Mouse (Mus musculus) forebrain, embryonic 16.5 days (tissue): ENCODE data around the gene Usp22. TPM values are rescaled to one million over a fixed set of nuclear protein-coding genes. Genes with fewer than 3 reads are reported as not detected.
"Not testable (repeated sequence)": the region's sequence is repeated elsewhere in the genome, so short reads cannot be mapped to it uniquely, and the experiment has no call there.

Experiments used
- ATAC-seq: fragments of 200-750 bp; cut with Nextera tagmentation; 2 replicates; pipeline ENCODE4 v1.8.0; 2017; ENCODE audit warnings: mild to moderate bottlenecking, moderate library complexity
- H3K27ac ChIP-seq: fragments of 300-500 bp; sonication (generic); 2 replicates; pipeline ENCODE4 v1.5.1; 2014; ENCODE audit warnings: low read length, control low read depth
- H3K27me3 ChIP-seq: fragments of 300-500 bp; sonication (generic); replicated peaks from 2 replicates; pipeline ENCODE4 v1.6.1; 2014; ENCODE audit warnings: low read length; ENCODE audit not compliant: control insufficient read depth, insufficient read depth
- H3K36me3 ChIP-seq: fragments of 300-500 bp; sonication (generic); 2 replicates; pipeline ENCODE4 v1.6.1; 2014; ENCODE audit not compliant: control insufficient read depth, insufficient read depth
- H3K4me1 ChIP-seq: fragments of 300-500 bp; sonication (generic); replicated peaks from 2 replicates; pipeline ENCODE4 v1.6.1; 2014; ENCODE audit warnings: low read length; ENCODE audit not compliant: control insufficient read depth, insufficient read depth
- H3K4me2 ChIP-seq: fragments of 300-500 bp; sonication (generic); 2 replicates; pipeline ENCODE4 v1.6.1; 2014; ENCODE audit warnings: mild to moderate bottlenecking, low read length, control low read depth
- H3K4me3 ChIP-seq: fragments of 300-500 bp; sonication (generic); replicated peaks from 2 replicates; pipeline ENCODE4 v1.5.1; 2014; ENCODE audit warnings: mild to moderate bottlenecking, low read length, control low read depth
- H3K9ac ChIP-seq: fragments of 300-500 bp; sonication (generic); replicated peaks from 2 replicates; pipeline ENCODE4 v1.6.1; 2014; ENCODE audit warnings: low read depth, low read length, control low read depth
- H3K9me3 ChIP-seq: fragments of 300-500 bp; sonication (generic); 2 replicates; pipeline ENCODE4 v1.6.1; 2016; ENCODE audit warnings: low read length; ENCODE audit not compliant: control insufficient read depth
- WGBS: fragments of 180-500 bp; shearing (Covaris S2); extraction: QIAGEN DNeasy Blood & Tissue Kit; methylation state at CpG from one replicate; pipeline ENCODE4 v1.1.7; 2014; 5-methylcytosine and 5-hydroxymethylcytosine counted together
- polyA plus RNA-seq: library from polyadenylated mRNA; unstranded; fragments of >200 nt; fragmentation: Nextera tagmentation; extraction: Ambion mirVana; gene quantifications from 2 replicates; pipeline ENCODE4 v1.2.1, GENCODE M21; 2015

Usp22 gene
- polyA plus RNA-seq, 1 experiment from 2014 or later, result 479 TPM

DNA sequence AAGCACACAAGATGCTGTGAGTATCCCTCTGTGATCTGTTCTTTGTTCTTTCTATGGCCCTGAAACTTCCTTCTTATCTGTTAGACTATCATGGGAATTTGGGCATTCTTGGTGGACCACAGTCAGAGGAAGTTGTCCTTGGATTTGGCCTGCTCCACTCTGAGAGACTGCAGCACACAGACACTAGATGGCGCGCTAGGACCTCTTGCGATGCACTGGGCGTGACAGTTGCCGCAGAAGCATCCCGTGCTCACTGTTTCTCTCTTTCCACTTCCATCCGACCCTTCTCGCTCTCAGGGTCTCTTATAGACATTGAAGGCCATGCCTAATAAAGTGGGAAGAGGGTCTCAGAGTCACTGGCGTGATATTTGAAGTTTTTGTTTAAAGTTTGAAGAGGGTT lies 18.5 kb upstream of the Usp22 start:
- Histone ChIP-seq H3K27me3 (no peaks in the 10 kb centered on the region; the same call in 1 of the 2 replicates), H3K9me3 (no peaks in the 10 kb centered on the region), H3K4me3 (no peak overlapping the region), H3K27ac (no peak overlapping the region), H3K36me3 (no peaks in the 10 kb centered on the region), H3K4me2 (no peak overlapping the region), H3K9ac (no peak overlapping the region), H3K4me1 (no peaks in the 10 kb centered on the region)
- no peak; the same call in 1 of the 2 replicates for ATAC-seq
- 6% methylated on average over 9 of the region's 9 CpGs for WGBS

DNA sequence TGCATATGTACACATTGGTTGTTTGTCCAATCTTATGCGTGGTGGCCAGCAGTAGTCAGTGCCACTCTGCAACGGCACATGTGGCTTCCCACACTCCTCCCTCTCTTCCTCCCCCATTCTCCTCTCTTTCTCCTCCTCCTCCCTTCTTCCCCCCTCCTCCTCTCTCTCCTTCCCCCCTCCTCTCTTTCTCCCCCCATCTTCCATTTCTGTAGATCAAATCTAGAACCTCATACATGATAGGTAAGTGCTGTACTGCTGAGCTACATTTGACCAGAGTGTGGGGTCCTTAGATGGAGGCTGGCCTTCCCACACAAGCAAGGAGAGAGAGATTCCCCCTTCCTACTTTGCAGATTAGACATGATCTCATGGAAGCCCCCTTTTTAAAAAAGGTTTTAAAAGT lies 17.9 kb upstream of the Usp22 start:
- WGBS, result 82% methylated on average over 1 of the region's 2 CpGs
- Histone ChIP-seq H3K9me3 (no peaks in the 10 kb centered on the region), H3K4me1 (no peaks in the 10 kb centered on the region), H3K27me3 (no peaks in the 10 kb centered on the region; the same call in 1 of the 2 replicates), H3K4me3 (no peak overlapping the region), H3K36me3 (no peaks in the 10 kb centered on the region), H3K4me2 (no peak overlapping the region), H3K9ac (no peak overlapping the region), H3K27ac (no peak overlapping the region)
- no peak for ATAC-seq

DNA sequence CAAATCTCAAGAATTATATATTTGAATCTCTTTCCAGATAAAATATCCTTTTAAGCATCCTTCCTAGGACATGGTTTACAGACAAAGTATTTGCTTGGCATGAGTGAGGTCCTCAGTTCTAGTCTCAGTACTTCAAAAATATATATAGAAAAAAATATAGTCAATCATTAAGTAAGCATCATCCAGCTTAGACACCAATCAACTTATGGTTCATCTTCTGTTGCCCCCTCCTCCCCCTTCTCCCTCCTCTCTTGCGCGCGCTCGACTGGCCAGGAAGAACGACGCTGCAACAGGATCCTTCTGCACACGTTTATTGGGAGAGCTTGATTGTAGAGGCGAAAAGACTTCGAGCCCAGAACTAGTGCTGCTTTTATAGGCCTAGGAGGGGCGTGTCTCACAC lies 17.3 kb upstream of the Usp22 start:
- not testable (repeated sequence) for H3K9me3 ChIP-seq, H3K36me3 ChIP-seq, H3K4me2 ChIP-seq, ATAC-seq, H3K27me3 ChIP-seq, H3K9ac ChIP-seq, H3K4me3 ChIP-seq, H3K27ac ChIP-seq, H3K4me1 ChIP-seq
- WGBS, result 92% methylated on average over 6 of the region's 10 CpGs

DNA sequence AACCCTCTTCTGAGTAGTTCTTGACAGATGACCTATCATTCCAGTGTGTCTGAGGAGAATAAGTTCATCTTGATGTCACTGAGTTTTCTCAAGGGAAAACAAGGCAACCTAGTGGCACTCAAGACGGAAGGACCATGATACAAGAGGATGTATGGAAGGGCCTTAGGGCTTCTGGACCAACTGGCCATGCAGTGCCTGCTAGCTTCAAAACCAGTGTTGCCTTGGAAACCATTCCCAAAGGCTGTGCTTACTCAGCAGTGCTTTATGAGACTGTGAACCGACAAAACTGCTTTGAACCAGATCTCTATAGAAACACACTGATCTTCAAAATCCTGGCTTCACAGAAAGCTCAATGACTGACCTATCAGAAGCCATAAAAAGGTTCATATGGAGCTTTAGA lies 15.9 kb upstream of the Usp22 start:
- ATAC-seq, result no peak
- no peak overlapping the region for H3K4me3 ChIP-seq

DNA sequence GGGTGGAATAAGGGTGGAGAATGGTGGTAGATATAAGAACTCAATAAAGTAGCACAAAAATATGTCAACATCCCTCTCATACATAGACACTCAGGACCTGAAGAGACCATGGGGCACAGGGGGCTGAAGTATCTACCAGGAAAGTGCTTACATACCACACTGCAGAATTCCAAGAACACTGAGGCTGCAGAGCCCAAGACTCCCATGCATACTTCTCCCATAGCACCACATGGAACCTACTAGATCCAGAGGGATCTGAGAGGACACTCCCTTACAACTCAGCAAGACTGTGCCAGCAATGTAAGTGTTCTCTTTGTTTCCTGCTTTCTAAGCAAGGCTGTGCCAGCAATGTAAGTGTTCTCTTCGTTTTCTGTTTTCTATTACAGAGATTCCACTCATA lies 9.0 kb upstream of the Usp22 start:
- 75% methylated on average over 1 of the region's 1 CpGs for whole genome bisulfite sequencing
- Histone ChIP-seq H3K9me3 (no peaks in the 10 kb centered on the region), H3K27me3 (no peaks in the 10 kb centered on the region), H3K4me2 (no peak overlapping the region), H3K4me1 (peaks cover 2% of the 10 kb centered on the region; the same call in 1 of the 2 replicates), H3K27ac (no peak overlapping the region), H3K9ac (no peak overlapping the region), H3K4me3 (no peak overlapping the region), H3K36me3 (no peaks in the 10 kb centered on the region)
- no peak for ATAC-seq

More for the DNA sequence above, 15.9 kb upstream of the Usp22 start:
- WGBS, result 64% methylated on average over 2 of the region's 2 CpGs
- H3K36me3 ChIP-seq, result no peaks in the 10 kb centered on the region
- no peak overlapping the region for H3K9ac ChIP-seq
- no peak overlapping the region for H3K27ac ChIP-seq
- no peaks in the 10 kb centered on the region for H3K9me3 ChIP-seq
- no peaks in the 10 kb centered on the region; the same call in 1 of the 2 replicates for H3K27me3 ChIP-seq
- H3K4me2 ChIP-seq, result no peak overlapping the region
- H3K4me1 ChIP-seq, result no peaks in the 10 kb centered on the region

DNA sequence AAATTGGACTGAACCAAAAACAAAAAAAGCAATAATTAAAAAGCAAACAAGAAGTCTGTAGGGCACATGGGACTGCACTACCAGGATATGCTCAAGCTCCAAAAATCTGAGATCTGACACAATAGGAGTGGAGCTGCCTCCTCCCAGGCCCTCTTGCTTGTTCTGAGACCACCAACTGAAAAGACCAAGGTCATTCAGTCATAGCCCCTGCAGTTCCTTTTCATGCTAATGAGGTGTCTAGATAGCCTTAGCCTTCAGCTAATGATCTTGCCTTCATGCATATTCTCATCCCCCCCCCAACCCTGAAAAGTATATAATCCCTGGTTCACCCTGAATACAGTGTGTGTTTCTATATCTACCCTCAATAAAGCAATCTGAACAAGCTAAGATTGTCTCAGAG lies 6.8 kb upstream of the Usp22 start:
- ATAC-seq, result no peak
- H3K4me2 ChIP-seq, result no peak overlapping the region
- no peak overlapping the region for H3K27ac ChIP-seq
- peaks cover 2% of the 10 kb centered on the region; the same call in 1 of the 2 replicates for H3K4me1 ChIP-seq
- no peak overlapping the region for H3K9ac ChIP-seq
- no peak overlapping the region for H3K4me3 ChIP-seq
- H3K9me3 ChIP-seq, result no peaks in the 10 kb centered on the region
- H3K36me3 ChIP-seq, result no peaks in the 10 kb centered on the region
- no peaks in the 10 kb centered on the region for H3K27me3 ChIP-seq

DNA sequence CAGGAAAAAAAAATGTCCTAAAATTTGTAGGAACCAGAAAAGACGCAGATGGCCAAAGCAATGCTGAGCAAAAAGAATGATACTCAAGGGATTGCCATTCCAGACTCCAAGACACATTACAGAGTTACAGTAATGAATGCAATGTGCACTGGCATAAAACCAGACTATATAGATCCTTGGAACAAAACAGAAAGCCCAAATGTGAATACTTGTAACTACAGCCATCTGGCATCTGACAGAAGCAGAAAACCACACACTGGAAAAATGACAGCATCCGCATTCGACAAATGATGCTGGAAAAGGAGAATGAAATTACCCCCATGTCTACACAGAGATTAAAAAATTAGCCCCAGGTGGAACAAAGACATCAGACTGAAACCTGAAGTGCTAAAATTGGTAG lies 5.5 kb upstream of the Usp22 start:
- Histone ChIP-seq H3K9me3 (no peaks in the 10 kb centered on the region), H3K4me3 (no peak overlapping the region), H3K4me1 (peaks cover 6% of the 10 kb centered on the region), H3K4me2 (no peak overlapping the region), H3K36me3 (no peaks in the 10 kb centered on the region), H3K27me3 (no peaks in the 10 kb centered on the region), H3K9ac (no peak overlapping the region), H3K27ac (peak overlapping the region; percentile 81)
- WGBS, result 72% methylated on average over 3 of the region's 3 CpGs
- ATAC-seq, result peak; percentile 38; the same call in 1 of the 2 replicates

DNA sequence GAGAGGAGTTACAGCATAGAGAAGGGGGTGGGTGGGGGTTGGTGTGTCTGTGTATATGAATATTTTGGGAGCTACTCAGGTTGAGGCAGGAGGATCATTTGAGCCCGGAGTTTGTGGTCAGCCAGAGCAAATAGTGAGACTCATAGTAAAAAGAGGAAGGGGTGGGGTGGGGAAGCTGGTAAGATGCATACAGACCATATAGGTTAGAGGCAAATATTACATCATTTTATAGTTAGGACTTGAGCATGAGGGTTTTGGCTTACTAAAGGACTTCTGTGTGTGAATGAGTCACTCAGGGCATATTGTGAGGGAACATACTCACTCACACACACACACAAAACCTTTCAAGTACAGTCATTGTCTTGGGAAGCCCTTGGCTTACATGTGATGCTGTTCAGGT lies 1.5 kb upstream of the Usp22 start:
- H3K4me1 ChIP-seq, result peaks cover 27% of the 10 kb centered on the region
- ATAC-seq, result no peak
- no peaks in the 10 kb centered on the region for H3K9me3 ChIP-seq
- H3K36me3 ChIP-seq, result no peaks in the 10 kb centered on the region
- no peaks in the 10 kb centered on the region for H3K27me3 ChIP-seq
- H3K4me2 ChIP-seq, result no peak overlapping the region
- no peak overlapping the region for H3K4me3 ChIP-seq
- 88% methylated on average over 1 of the region's 1 CpGs for WGBS
- H3K9ac ChIP-seq, result no peak overlapping the region
- peak overlapping the region; percentile 75 for H3K27ac ChIP-seq

DNA sequence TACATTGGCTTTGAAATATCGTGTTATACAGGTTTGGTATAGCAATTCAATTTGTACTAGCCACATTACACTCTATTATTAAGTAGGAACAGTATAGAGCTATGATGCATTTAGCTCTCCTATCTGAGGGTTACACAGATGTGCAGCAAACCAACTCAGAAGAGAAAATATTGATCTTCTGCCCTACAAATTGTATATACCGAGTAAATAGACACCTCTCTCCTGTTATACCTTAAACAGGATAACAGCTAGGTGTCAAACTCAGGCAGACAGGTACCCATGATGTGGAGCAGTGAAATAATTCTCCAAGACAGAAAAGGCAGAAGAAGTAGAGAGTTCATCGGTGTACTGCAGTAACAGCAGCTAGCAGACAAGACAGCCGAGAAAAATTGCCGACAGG lies 923 bp upstream of the Usp22 start:
- WGBS, result 76% methylated on average over 5 of the region's 5 CpGs
- H3K36me3 ChIP-seq, result no peaks in the 10 kb centered on the region
- ATAC-seq, result no peak
- no peaks in the 10 kb centered on the region for H3K9me3 ChIP-seq
- no peak overlapping the region for H3K4me3 ChIP-seq
- H3K27me3 ChIP-seq, result no peaks in the 10 kb centered on the region
- H3K27ac ChIP-seq, result peak overlapping the region; percentile 75
- peaks cover 30% of the 10 kb centered on the region for H3K4me1 ChIP-seq
- H3K9ac ChIP-seq, result no peak overlapping the region
- peak overlapping the region; percentile 30 for H3K4me2 ChIP-seq

DNA sequence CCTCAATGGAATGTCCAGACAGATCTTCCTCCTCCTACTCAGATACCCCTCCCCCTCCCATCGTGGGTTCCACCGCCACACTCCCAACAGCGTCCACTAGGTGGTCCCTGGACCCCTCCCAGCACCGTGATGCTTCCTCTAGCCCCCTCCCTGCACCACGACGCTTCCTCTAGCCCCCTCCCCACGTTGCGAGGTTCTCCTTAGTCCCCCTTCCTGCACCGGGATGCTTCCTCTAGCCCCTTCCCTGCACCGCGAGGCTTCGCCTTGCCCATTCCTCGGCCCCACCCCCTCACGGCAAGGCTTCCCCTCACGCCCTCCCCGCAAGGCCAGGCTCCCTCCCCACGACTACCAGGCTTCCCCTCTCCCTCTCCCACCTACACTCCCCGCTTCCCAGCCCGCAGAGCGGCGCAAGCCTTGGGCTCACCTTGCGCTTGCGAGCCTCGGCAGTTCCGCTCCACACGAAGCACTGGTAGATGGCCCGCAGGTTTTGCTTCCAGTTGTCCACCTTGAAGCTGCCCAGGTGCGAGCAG lies 499 bp downstream of the Usp22 start:
- H3K27me3 ChIP-seq, result no peaks in the 10 kb centered on the region
- peak overlapping the region; percentile 100 for H3K9ac ChIP-seq
- peak overlapping the region; percentile 100 for H3K27ac ChIP-seq
- peak overlapping the region; percentile 100 for H3K4me3 ChIP-seq
- ATAC-seq, result peak; percentile 22
- no peaks in the 10 kb centered on the region for H3K9me3 ChIP-seq
- WGBS, result 0% methylated on average over 28 of the region's 28 CpGs
- peaks cover 42% of the 10 kb centered on the region for H3K4me1 ChIP-seq
- H3K4me2 ChIP-seq, result peak overlapping the region; percentile 77
- H3K36me3 ChIP-seq, result no peaks in the 10 kb centered on the region
